Comparison of ENCODE assay signal across 8 mouse cellular contexts in the genomic region with DNA sequence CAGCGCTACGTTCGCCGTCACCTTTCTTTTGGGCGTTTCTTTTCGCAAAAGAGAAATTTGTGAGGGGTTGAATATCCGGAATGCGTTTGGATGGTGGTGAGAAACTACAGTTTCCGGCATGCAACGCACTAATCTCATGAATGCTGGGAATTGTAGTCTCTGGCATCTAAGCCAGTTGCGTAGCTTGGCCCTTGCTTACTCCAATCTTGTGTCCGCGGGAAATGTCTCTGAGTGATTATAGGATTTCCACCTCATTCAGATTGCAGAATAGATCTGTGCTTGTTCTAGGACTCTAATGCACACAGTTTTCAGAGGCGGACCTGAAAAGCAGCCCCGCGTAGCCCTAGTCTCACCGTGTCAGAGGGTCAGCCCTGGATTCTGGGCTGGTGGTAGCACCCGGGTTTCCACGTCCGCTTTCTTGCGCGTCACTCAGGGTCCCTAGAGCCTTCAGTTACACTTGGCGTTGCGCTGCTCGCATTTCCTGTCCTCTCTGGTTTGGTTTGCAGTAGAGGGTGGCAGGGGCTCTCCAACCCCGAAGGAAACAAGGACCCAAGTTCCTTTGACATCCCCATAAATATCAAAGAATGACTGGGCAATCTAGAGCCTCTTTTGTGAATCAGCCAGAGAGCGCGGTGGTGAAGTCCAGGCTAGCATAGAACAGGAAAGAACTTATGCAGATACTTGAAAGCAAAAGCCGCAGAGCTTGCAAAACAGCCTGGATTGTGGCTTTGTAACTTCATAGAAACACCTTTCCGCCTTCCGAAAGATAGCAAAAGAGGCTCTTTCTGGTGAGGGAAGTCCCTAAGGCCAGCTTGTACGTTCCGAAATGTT. TPM values are rescaled to one million over a fixed set of nuclear protein-coding genes. Genes with fewer than 3 reads are reported as not detected.
A peak's percentile ranks its signal among the peaks of the same experiment; 100 is the strongest.
DNase-seq lines count a peak whose midpoint lies in the region; ATAC-seq and TF ChIP-seq lines count a peak whose summit lies in the region.

No protein-coding gene starts in this region.

- peak overlapping the region; percentile 67 for H3K9ac ChIP-seq in forebrain, embryonic 14.5 days (ENCODE audit: low read length)
- H3K9ac ChIP-seq in hindbrain, embryonic 11.5 days (ENCODE audit: low read depth, low read length), result peak overlapping the region; percentile 60
- H3K9ac ChIP-seq in liver, adult 2 months (ENCODE audit: low read depth, low read length), result peak overlapping the region; percentile 79
- peak overlapping the region; percentile 60 for H3K9ac ChIP-seq in midbrain, postnatal 0 days (replicated peaks; ENCODE audit: low read length, poor library complexity, severe bottlenecking)

- peak in 1 of 2 experiments; percentile 70 for DNase-seq in layer of hippocampus, adult 2 months (ENCODE audit: low spot score in 2 of 2)
- DNase-seq in layer of hippocampus, adult 8-10 months (ENCODE audit: low spot score in 2 of 2), result no peak
- peak; percentile 27 to 62 for DNase-seq in adrenal gland, postnatal 4 days (ENCODE audit: low spot score in 2 of 2)
- DNase-seq in forebrain, embryonic 14.5 days (ENCODE audit: low spot score), result peak; percentile 99
- peak; percentile 90 for DNase-seq in hindbrain, embryonic 11.5 days (ENCODE audit: low spot score)
- DNase-seq in liver, adult 2 months (ENCODE audit: extremely low read depth, low read depth, low spot score), result peak; percentile 98
- no peak for DNase-seq in midbrain, postnatal 0 days (ENCODE audit: low spot score)
- DNase-seq in splenic B cell, adult 2 months (ENCODE audit: low read depth, low spot score), result peak; percentile 94

- H3K36me3 ChIP-seq in forebrain, embryonic 14.5 days (ENCODE audit: control insufficient read depth, insufficient read depth, low read length), result peaks cover 26% of the 10 kb centered on the region
- H3K36me3 ChIP-seq in hindbrain, embryonic 11.5 days (ENCODE audit: control insufficient read depth, insufficient read depth, low read length), result peaks cover 3% of the 10 kb centered on the region; the same call in 1 of the 2 replicates
- peaks cover 29% of the 10 kb centered on the region for H3K36me3 ChIP-seq in liver, adult 2 months (ENCODE audit: control insufficient read depth, insufficient read depth, low read length)
- peaks cover 14% of the 10 kb centered on the region for H3K36me3 ChIP-seq in midbrain, postnatal 0 days (ENCODE audit: insufficient read depth, low read length)
- peaks cover 9% of the 10 kb centered on the region; the same call in 1 of the 2 replicates for H3K36me3 ChIP-seq in splenic B cell, adult 2 months (ENCODE audit: control insufficient read depth, insufficient read depth, low read length, poor library complexity, severe bottlenecking)

- ATAC-seq in forebrain, embryonic 14.5 days, result peak; percentile 90
- peak; percentile 92 for ATAC-seq in hindbrain, embryonic 11.5 days (ENCODE audit: low FRiP score)
- ATAC-seq in midbrain, postnatal 0 days (ENCODE audit: low FRiP score), result peak; percentile 90

- peak overlapping the region; percentile 55 for H3K4me2 ChIP-seq in forebrain, embryonic 14.5 days (ENCODE audit: low read length)
- H3K4me2 ChIP-seq in hindbrain, embryonic 11.5 days (replicated peaks; ENCODE audit: low read depth, low read length), result peak overlapping the region; percentile 41
- H3K4me2 ChIP-seq in midbrain, postnatal 0 days (ENCODE audit: low read depth, low read length, poor library complexity, severe bottlenecking), result peak overlapping the region; percentile 62

- H3K27ac ChIP-seq in layer of hippocampus, adult 2 months, result peak overlapping the region; percentile 98
- H3K27ac ChIP-seq in forebrain, embryonic 14.5 days (ENCODE audit: low read depth, low read length), result peak overlapping the region; percentile 81
- H3K27ac ChIP-seq in hindbrain, embryonic 11.5 days (ENCODE audit: low read depth, low read length), result peak overlapping the region; percentile 89
- peak overlapping the region; percentile 90 for H3K27ac ChIP-seq in liver, adult 2 months (replicated peaks; ENCODE audit: insufficient read depth, low read depth, low read length)
- peak overlapping the region; percentile 91 for H3K27ac ChIP-seq in midbrain, postnatal 0 days (ENCODE audit: low read depth, low read length)

- no peaks in the 10 kb centered on the region for H3K27me3 ChIP-seq in forebrain, embryonic 14.5 days (replicated peaks; ENCODE audit: control insufficient read depth, insufficient read depth, low read length)
- H3K27me3 ChIP-seq in hindbrain, embryonic 11.5 days (ENCODE audit: control insufficient read depth, insufficient read depth, low read length), result no peaks in the 10 kb centered on the region
- H3K27me3 ChIP-seq in liver, adult 2 months (ENCODE audit: control insufficient read depth, insufficient read depth, low read length), result no peaks in the 10 kb centered on the region
- no peaks in the 10 kb centered on the region for H3K27me3 ChIP-seq in midbrain, postnatal 0 days (ENCODE audit: insufficient read depth, low read length)
- no peaks in the 10 kb centered on the region for H3K27me3 ChIP-seq in splenic B cell, adult 2 months (ENCODE audit: control insufficient read depth, insufficient read depth, low read length, poor library complexity, severe bottlenecking)

- TF ChIP-seq POLR2A in liver, adult 2 months (IDR thresholded peaks at IDR 0.05; ENCODE audit: extremely low read depth, insufficient read depth, low read length), result peak; percentile 38; the same call in 1 of the 2 replicates

- peak overlapping the region; percentile 84 for H3K4me3 ChIP-seq in layer of hippocampus, adult 2 months
- peak overlapping the region; percentile 88 for H3K4me3 ChIP-seq in forebrain, embryonic 14.5 days (ENCODE audit: low read depth, low read length)
- peak overlapping the region; percentile 69 for H3K4me3 ChIP-seq in hindbrain, embryonic 11.5 days (ENCODE audit: low read depth, low read length)
- peak overlapping the region; percentile 64 for H3K4me3 ChIP-seq in liver, adult 2 months (ENCODE audit: insufficient read depth, low read depth, low read length)
- peak overlapping the region; percentile 76 for H3K4me3 ChIP-seq in midbrain, postnatal 0 days (ENCODE audit: low read depth, low read length)

- peaks cover 23% of the 10 kb centered on the region for H3K4me1 ChIP-seq in forebrain, embryonic 14.5 days (ENCODE audit: control insufficient read depth, insufficient read depth, low read length)
- peaks cover 7% of the 10 kb centered on the region for H3K4me1 ChIP-seq in hindbrain, embryonic 11.5 days (replicated peaks; ENCODE audit: control insufficient read depth, insufficient read depth, low read length)
- peaks cover 25% of the 10 kb centered on the region for H3K4me1 ChIP-seq in liver, adult 2 months (ENCODE audit: control insufficient read depth, insufficient read depth, low read length)
- H3K4me1 ChIP-seq in midbrain, postnatal 0 days (ENCODE audit: insufficient read depth, low read length), result peaks cover 6% of the 10 kb centered on the region; the same call in 1 of the 2 replicates

- TF ChIP-seq CTCF in layer of hippocampus, adult 2 months (conservative IDR thresholded peaks at IDR 0.05), result no peak
- no peak for TF ChIP-seq CTCF in liver, adult 2 months (IDR thresholded peaks at IDR 0.05; ENCODE audit: low read depth, low read length)
- TF ChIP-seq CTCF in midbrain, postnatal 0 days (IDR thresholded peaks at IDR 0.05), result no peak

- peaks cover 15% of the 10 kb centered on the region; the same call in 1 of the 2 replicates for H3K79me2 ChIP-seq in liver, adult 2 months (ENCODE audit: control insufficient read depth, insufficient read depth, low read length)

- H3K9me3 ChIP-seq in forebrain, embryonic 14.5 days (replicated peaks; ENCODE audit: control insufficient read depth, low read length), result no peaks in the 10 kb centered on the region
- no peaks in the 10 kb centered on the region for H3K9me3 ChIP-seq in hindbrain, embryonic 11.5 days (ENCODE audit: control insufficient read depth, low read length)
- H3K9me3 ChIP-seq in midbrain, postnatal 0 days (ENCODE audit: low read length), result no peaks in the 10 kb centered on the region

- 5% methylated on average over 33 of the region's 33 CpGs for WGBS in forebrain, embryonic 14.5 days
- WGBS in hindbrain, embryonic 11.5 days, result 5% methylated on average over 33 of the region's 33 CpGs
- WGBS in liver, adult 2 months, result under 1% methylated on average over 33 of the region's 33 CpGs
- 3% methylated on average over 33 of the region's 33 CpGs for WGBS in midbrain, postnatal 0 days

RNA-seq across cellular contexts. Expression of a gene that starts 0.5 kb away (rescaled TPM):
- total RNA-seq in layer of hippocampus, adult 2 months (2021), result 1 to 10 TPM; 1.3 to 1.5 TPM
- total RNA-seq in layer of hippocampus, adult 8-10 months (2022), result 1 to 10 TPM in 3 of 4 experiments, under 1 TPM in 1; 0.96 to 1.5 (median 1.1) TPM
- 1 to 10 TPM; 2.8 to 4.3 TPM for total RNA-seq in adrenal gland, postnatal 4 days (2021)
- 0.99 and 1.5 TPM in 2 replicates for polyA plus RNA-seq in forebrain, embryonic 14.5 days (2014; fragmentation: Nextera tagmentation; extraction: Ambion mirVana)
- polyA plus RNA-seq in hindbrain, embryonic 11.5 days (2014; fragmentation: Nextera tagmentation; extraction: Ambion mirVana), result 1.1 and 2.0 TPM in 2 replicates
- total RNA-seq in liver, adult 2 months (2014; rRNA removed), result 0.87 and 1.0 TPM in 2 replicates
- polyA plus RNA-seq in liver, adult 2 months (2012; rRNA removed), result 0.77 and 1.1 TPM in 2 replicates
- 1.8 and 2.5 TPM in 2 replicates for total RNA-seq in midbrain, postnatal 0 days (2014; rRNA removed)
- polyA plus RNA-seq in midbrain, postnatal 0 days (2015; fragmentation: Nextera tagmentation; extraction: Ambion mirVana), result 1.5 and 1.6 TPM in 2 replicates

RNA-seq across cellular contexts. Expression of a gene that starts 0.8 kb away (rescaled TPM):
- 100 to 1,000 TPM; 306 to 337 TPM for total RNA-seq in layer of hippocampus, adult 2 months (2021)
- 100 to 1,000 TPM; 267 to 424 (median 352) TPM for total RNA-seq in layer of hippocampus, adult 8-10 months (2022)
- 100 to 1,000 TPM; 505 to 525 TPM for total RNA-seq in adrenal gland, postnatal 4 days (2021)
- polyA plus RNA-seq in forebrain, embryonic 14.5 days (2014; fragmentation: Nextera tagmentation; extraction: Ambion mirVana), result 248 and 269 TPM in 2 replicates
- polyA plus RNA-seq in hindbrain, embryonic 11.5 days (2014; fragmentation: Nextera tagmentation; extraction: Ambion mirVana), result 522 and 547 TPM in 2 replicates
- total RNA-seq in liver, adult 2 months (2014; rRNA removed), result 777 and 830 TPM in 2 replicates
- 78.7 and 83.0 TPM in 2 replicates for polyA plus RNA-seq in liver, adult 2 months (2012; rRNA removed)
- 126 and 173 TPM in 2 replicates for total RNA-seq in midbrain, postnatal 0 days (2014; rRNA removed)
- 209 and 222 TPM in 2 replicates for polyA plus RNA-seq in midbrain, postnatal 0 days (2015; fragmentation: Nextera tagmentation; extraction: Ambion mirVana)

RNA-seq across cellular contexts. Expression of a gene that starts 57.6 kb away (rescaled TPM):
- total RNA-seq in layer of hippocampus, adult 2 months (2021), result 10 to 100 TPM; 42.5 to 54.0 TPM
- 10 to 100 TPM; 28.9 to 57.9 (median 42.3) TPM for total RNA-seq in layer of hippocampus, adult 8-10 months (2022)
- total RNA-seq in adrenal gland, postnatal 4 days (2021), result 1 to 10 TPM; 4.8 to 6.2 TPM
- 0.88 TPM in 1 of 2 replicates, not detected in the other for polyA plus RNA-seq in forebrain, embryonic 14.5 days (2014; fragmentation: Nextera tagmentation; extraction: Ambion mirVana)
- not detected in 2 replicates for polyA plus RNA-seq in hindbrain, embryonic 11.5 days (2014; fragmentation: Nextera tagmentation; extraction: Ambion mirVana)
- 1.9 TPM in 2 replicates for total RNA-seq in liver, adult 2 months (2014; rRNA removed)
- not detected in 2 replicates for polyA plus RNA-seq in liver, adult 2 months (2012; rRNA removed)
- total RNA-seq in midbrain, postnatal 0 days (2014; rRNA removed), result not detected in 2 replicates
- not detected in 2 replicates for polyA plus RNA-seq in midbrain, postnatal 0 days (2015; fragmentation: Nextera tagmentation; extraction: Ambion mirVana)

Comparison
In these comparisons a context has a peak if more than half of its experiments do, and no peak if none do; other contexts are left out.
1. DNase-seq: peak in adrenal gland, postnatal 4 days (2 of 2), forebrain, embryonic 14.5 days (single experiment), hindbrain, embryonic 11.5 days (single experiment), liver, adult 2 months (single experiment) and splenic B cell, adult 2 months (single experiment); none in layer of hippocampus, adult 8-10 months (0 of 2) and midbrain, postnatal 0 days (single experiment).
2. RNA of a gene that starts 57.6 kb away (total RNA-seq): 42.5 to 54.0 TPM in layer of hippocampus, adult 2 months and 28.9 to 57.9 TPM in layer of hippocampus, adult 8-10 months; 4.8 to 6.2 TPM in adrenal gland, postnatal 4 days, 1.9 TPM in liver, adult 2 months and not detected in midbrain, postnatal 0 days; every median in the first group is over 4 times any median in the second.
3. Peak in every context shown above with its lines, with median percentiles within 50 percentile points of each other: H3K27ac ChIP-seq, H3K4me3 ChIP-seq, ATAC-seq, H3K4me2 ChIP-seq and H3K9ac ChIP-seq.